Mouse (Mus musculus): ENCODE measurements around the gene Fgl2. TPM values are rescaled to one million over a fixed set of nuclear protein-coding genes. Genes with fewer than 3 reads are reported as not detected.

Fgl2 gene
- polyA plus RNA-seq, 1 experiment from 2014 or later: 1.3 TPM

DNA sequence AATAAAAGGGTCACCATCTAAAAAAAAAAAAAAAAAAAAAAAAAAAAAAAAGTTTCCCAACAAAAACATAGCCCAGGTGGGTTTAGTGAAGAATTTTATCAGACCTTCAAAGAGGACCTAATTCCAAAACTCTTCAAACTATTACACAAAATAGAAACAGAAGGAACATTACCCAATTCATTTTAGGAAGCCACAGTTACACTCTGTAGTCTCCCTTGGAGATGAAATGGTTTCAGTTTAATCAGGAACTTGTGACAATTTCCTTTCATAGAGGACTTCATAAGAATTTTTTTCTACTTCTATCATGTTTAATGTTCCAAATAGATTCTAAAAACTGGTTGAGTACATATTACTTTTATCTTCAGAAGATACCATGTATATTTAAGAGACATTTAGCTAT is 20.8 kb upstream of the Fgl2 start:
- no peaks in the 10 kb centered on the region for H3K36me3 ChIP-seq (replicated peaks; ENCODE audit: control insufficient read depth, insufficient read depth, low read depth, low read length)
- ATAC-seq (replicated peaks; ENCODE audit: insufficient number of reproducible peaks, low FRiP score, low TSS enrichment, low read depth): no peak

DNA sequence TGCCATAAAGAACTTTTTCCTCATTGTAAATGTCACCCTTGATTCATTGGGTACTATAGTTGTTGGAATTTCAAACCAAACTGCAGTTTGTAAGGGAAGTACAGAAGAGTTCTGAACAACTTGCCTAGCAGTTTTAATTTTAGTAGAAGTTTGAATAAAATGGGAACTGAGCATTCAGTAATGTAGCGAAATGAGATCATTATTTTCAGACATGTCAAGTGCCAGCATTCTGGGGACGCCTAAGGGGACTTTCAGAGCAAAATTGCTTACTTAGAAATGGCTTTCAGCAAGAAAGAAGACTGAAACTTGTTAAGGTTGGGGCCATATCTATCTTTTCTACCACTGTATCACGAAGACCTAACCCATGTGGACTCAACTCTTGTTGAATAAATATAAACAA is 13.8 kb upstream of the Fgl2 start:
- H3K27ac ChIP-seq (replicated peaks; ENCODE audit: low read depth, low read length): no peak overlapping the region
- no peaks in the 10 kb centered on the region for H3K4me1 ChIP-seq (ENCODE audit: control insufficient read depth, insufficient read depth, low read length)
- no peaks in the 10 kb centered on the region for H3K36me3 ChIP-seq (replicated peaks; ENCODE audit: control insufficient read depth, insufficient read depth, low read depth, low read length)
- H3K9ac ChIP-seq (replicated peaks; ENCODE audit: low read length): no peak overlapping the region
- H3K9me3 ChIP-seq (replicated peaks; ENCODE audit: control insufficient read depth, low read length): no peaks in the 10 kb centered on the region
- H3K4me3 ChIP-seq (ENCODE audit: low read depth, low read length): no peak overlapping the region
- no peak overlapping the region for H3K4me2 ChIP-seq (ENCODE audit: low read depth, low read length)
- ATAC-seq (replicated peaks; ENCODE audit: insufficient number of reproducible peaks, low FRiP score, low TSS enrichment, low read depth): no peak
- no peak for DNase-seq (ENCODE audit: low spot score)
- 81% methylated on average over 3 of the region's 3 CpGs for WGBS
- no peaks in the 10 kb centered on the region for H3K27me3 ChIP-seq (ENCODE audit: control insufficient read depth, insufficient read depth, low read length)

More for the DNA sequence above, 20.8 kb upstream of the Fgl2 start:
- no peak overlapping the region for H3K4me2 ChIP-seq (ENCODE audit: low read depth, low read length)
- no peaks in the 10 kb centered on the region for H3K9me3 ChIP-seq (replicated peaks; ENCODE audit: control insufficient read depth, low read length)
- H3K27ac ChIP-seq (replicated peaks; ENCODE audit: low read depth, low read length): no peak overlapping the region
- no peaks in the 10 kb centered on the region for H3K4me1 ChIP-seq (ENCODE audit: control insufficient read depth, insufficient read depth, low read length)
- no peak overlapping the region for H3K4me3 ChIP-seq (ENCODE audit: low read depth, low read length)
- H3K27me3 ChIP-seq (ENCODE audit: control insufficient read depth, insufficient read depth, low read length): no peaks in the 10 kb centered on the region
- DNase-seq (ENCODE audit: low spot score): no peak
- H3K9ac ChIP-seq (replicated peaks; ENCODE audit: low read length): no peak overlapping the region

DNA sequence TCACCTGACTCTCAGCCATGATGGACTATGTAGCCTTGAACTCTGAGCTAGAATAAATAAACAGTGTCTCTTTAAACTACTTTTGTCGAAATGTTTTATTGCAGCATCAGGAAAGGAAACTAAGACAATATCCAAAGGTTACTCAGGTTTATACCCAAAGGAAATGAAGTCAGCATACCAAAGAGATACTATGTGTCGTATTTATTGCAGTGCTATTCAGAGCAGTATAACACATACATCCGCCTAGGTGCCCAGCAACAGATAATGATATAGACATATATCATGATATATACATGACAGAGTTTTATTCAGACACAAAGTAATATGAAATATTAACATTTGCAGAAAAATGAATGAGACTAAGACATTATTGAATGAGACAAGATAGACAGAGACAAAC is 9.1 kb upstream of the Fgl2 start:
- no peaks in the 10 kb centered on the region for H3K4me1 ChIP-seq (ENCODE audit: control insufficient read depth, insufficient read depth, low read length)
- no peaks in the 10 kb centered on the region for H3K36me3 ChIP-seq (replicated peaks; ENCODE audit: control insufficient read depth, insufficient read depth, low read depth, low read length)
- WGBS: 80% methylated on average over 3 of the region's 3 CpGs
- no peak overlapping the region for H3K4me3 ChIP-seq (ENCODE audit: low read depth, low read length)
- no peak overlapping the region for H3K27ac ChIP-seq (replicated peaks; ENCODE audit: low read depth, low read length)
- H3K27me3 ChIP-seq (ENCODE audit: control insufficient read depth, insufficient read depth, low read length): no peaks in the 10 kb centered on the region
- no peaks in the 10 kb centered on the region for H3K9me3 ChIP-seq (replicated peaks; ENCODE audit: control insufficient read depth, low read length)
- H3K9ac ChIP-seq (replicated peaks; ENCODE audit: low read length): no peak overlapping the region
- DNase-seq (ENCODE audit: low spot score): no peak
- ATAC-seq (replicated peaks; ENCODE audit: insufficient number of reproducible peaks, low FRiP score, low TSS enrichment, low read depth): no peak
- H3K4me2 ChIP-seq (ENCODE audit: low read depth, low read length): no peak overlapping the region

DNA sequence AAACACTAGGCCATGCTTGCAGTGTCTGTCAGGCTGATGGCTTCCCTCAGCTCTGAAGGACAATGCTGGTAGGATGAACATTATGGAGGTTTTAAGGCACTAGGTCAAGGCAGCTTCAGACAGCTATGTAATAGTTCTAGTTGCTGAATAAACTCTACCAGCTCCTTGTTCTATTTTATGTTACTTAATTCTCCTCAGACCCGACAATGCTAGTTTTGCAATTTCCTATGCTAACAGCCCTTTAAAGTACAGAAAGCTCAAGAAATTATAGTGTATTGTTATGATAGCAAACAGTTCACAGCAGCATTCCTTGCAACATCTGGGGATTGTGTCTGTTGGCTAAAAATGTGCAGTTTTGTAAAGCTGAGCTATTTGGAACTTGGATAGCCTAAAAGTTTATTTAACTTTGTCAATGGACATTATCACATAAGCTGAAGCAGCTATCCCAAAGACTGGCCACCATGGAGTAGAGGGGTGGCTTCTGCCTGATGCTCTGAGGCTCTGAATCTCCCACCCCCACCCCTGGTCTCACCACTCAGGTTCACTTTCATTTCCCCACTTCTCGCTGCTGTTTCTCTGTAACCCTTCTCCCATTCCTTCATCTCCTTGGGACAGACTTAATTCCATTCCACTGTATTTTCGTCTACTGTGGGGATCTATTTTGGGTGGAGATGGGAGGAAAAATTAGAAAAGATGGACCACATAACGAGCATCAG is 5.9 kb upstream of the Fgl2 start:
- Histone ChIP-seq H3K4me3 (ENCODE audit: low read depth, low read length) (no peak overlapping the region), H3K4me1 (ENCODE audit: control insufficient read depth, insufficient read depth, low read length) (no peaks in the 10 kb centered on the region), H3K9ac (replicated peaks; ENCODE audit: low read length) (no peak overlapping the region), H3K36me3 (replicated peaks; ENCODE audit: control insufficient read depth, insufficient read depth, low read depth, low read length) (no peaks in the 10 kb centered on the region), H3K4me2 (ENCODE audit: low read depth, low read length) (no peak overlapping the region), H3K9me3 (replicated peaks; ENCODE audit: control insufficient read depth, low read length) (no peaks in the 10 kb centered on the region), H3K27ac (replicated peaks; ENCODE audit: low read depth, low read length) (no peak overlapping the region), H3K27me3 (ENCODE audit: control insufficient read depth, insufficient read depth, low read length) (no peaks in the 10 kb centered on the region)
- no peak for ATAC-seq (replicated peaks; ENCODE audit: insufficient number of reproducible peaks, low FRiP score, low TSS enrichment, low read depth)
- 61% methylated on average over 4 of the region's 4 CpGs for WGBS
- no peak for DNase-seq (ENCODE audit: low spot score)

DNA sequence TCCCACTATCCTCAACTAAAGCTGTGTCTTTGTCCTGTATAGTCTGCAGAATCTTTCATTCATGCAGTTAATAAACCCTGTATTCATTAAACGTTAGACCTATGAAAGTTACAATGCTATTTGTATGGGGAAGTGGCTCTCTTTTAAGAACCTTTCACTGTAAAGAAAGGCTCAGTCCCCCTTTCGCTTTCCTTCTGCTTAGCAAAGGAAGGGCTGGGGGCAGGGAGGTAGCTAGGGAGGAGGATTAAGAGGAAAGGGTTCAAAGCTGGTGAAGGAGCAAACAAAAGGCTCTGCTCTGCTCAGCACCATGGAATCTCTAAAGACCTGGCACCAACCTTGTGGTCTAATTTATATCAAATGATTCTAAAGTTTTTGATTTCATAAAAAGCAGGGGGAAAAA is 4.9 kb upstream of the Fgl2 start:
- WGBS: 39% methylated on average over 2 of the region's 2 CpGs
- Histone ChIP-seq H3K27ac (replicated peaks; ENCODE audit: low read depth, low read length) (no peak overlapping the region), H3K4me1 (ENCODE audit: control insufficient read depth, insufficient read depth, low read length) (no peaks in the 10 kb centered on the region), H3K36me3 (replicated peaks; ENCODE audit: control insufficient read depth, insufficient read depth, low read depth, low read length) (no peaks in the 10 kb centered on the region), H3K9me3 (replicated peaks; ENCODE audit: control insufficient read depth, low read length) (no peaks in the 10 kb centered on the region), H3K4me3 (ENCODE audit: low read depth, low read length) (no peak overlapping the region), H3K27me3 (ENCODE audit: control insufficient read depth, insufficient read depth, low read length) (no peaks in the 10 kb centered on the region), H3K9ac (replicated peaks; ENCODE audit: low read length) (no peak overlapping the region), H3K4me2 (ENCODE audit: low read depth, low read length) (no peak overlapping the region)
- ATAC-seq (replicated peaks; ENCODE audit: insufficient number of reproducible peaks, low FRiP score, low TSS enrichment, low read depth) (no peak), DNase-seq (ENCODE audit: low spot score) (no peak)

DNA sequence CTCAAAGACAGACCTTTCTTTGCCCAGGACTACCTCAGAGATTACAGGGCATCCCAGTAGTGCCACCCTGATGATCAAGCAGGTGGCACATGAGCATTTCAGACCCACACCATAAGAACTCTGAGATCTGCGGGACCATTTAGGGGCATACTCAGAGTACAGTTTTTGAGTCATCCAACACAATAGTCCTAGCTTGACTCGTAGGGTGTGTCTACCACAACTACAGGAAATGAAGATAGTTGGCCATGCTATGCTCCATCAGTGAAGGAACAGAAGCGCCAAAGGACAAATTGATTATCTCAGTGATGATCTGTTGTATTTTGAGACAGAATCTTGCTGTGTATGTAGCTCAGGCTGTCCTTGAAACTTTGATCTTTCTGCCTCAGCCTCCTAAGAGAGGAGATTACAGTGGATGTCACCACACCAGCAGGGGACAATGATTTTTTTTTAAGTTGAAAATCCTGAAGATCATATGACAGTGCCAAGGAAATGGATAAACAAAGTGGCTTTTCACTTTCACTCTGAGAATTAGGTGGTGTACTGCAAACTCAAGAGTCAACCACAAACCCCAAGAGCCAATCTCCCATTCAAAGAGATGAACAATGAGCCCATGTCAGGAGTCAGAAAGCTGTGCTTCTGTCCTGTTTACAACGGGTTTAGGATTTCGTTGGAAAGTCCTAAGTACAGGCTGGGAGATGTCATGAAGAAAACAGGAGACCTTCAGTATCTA is 2.1 kb upstream of the Fgl2 start:
- no peaks in the 10 kb centered on the region for H3K36me3 ChIP-seq (replicated peaks; ENCODE audit: control insufficient read depth, insufficient read depth, low read depth, low read length)
- H3K27ac ChIP-seq (replicated peaks; ENCODE audit: low read depth, low read length): no peak overlapping the region
- ATAC-seq (replicated peaks; ENCODE audit: insufficient number of reproducible peaks, low FRiP score, low TSS enrichment, low read depth) (no peak), DNase-seq (ENCODE audit: low spot score) (no peak)
- H3K9me3 ChIP-seq (replicated peaks; ENCODE audit: control insufficient read depth, low read length): no peaks in the 10 kb centered on the region
- no peaks in the 10 kb centered on the region for H3K4me1 ChIP-seq (ENCODE audit: control insufficient read depth, insufficient read depth, low read length)
- 86% methylated on average over 5 of the region's 5 CpGs for WGBS
- no peak overlapping the region for H3K4me3 ChIP-seq (ENCODE audit: low read depth, low read length)
- no peak overlapping the region for H3K9ac ChIP-seq (replicated peaks; ENCODE audit: low read length)
- H3K4me2 ChIP-seq (ENCODE audit: low read depth, low read length): no peak overlapping the region
- no peaks in the 10 kb centered on the region for H3K27me3 ChIP-seq (ENCODE audit: control insufficient read depth, insufficient read depth, low read length)

DNA sequence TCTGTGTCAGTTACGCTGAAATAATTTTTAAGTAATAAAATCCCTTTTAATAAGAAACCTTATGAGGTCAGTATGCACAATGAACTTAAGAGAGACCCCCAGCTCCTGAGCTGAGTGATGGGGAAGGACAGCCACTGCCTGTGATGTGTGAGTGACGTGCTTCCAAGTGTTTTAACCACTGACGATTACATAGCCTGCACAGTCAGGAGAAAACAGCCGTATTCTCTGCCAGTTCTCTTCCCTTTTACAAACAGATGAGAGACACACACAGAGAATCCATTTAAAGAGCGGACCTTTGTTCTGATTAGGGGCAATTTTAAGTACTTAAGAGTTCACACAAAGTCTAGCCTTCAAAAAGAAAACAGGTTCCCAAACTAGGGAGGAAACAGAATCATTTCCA is 522 bp upstream of the Fgl2 start:
- ATAC-seq (replicated peaks; ENCODE audit: insufficient number of reproducible peaks, low FRiP score, low TSS enrichment, low read depth) (no peak), DNase-seq (ENCODE audit: low spot score) (no peak)
- Histone ChIP-seq H3K27ac (replicated peaks; ENCODE audit: low read depth, low read length) (no peak overlapping the region), H3K9me3 (replicated peaks; ENCODE audit: control insufficient read depth, low read length) (no peaks in the 10 kb centered on the region), H3K36me3 (replicated peaks; ENCODE audit: control insufficient read depth, insufficient read depth, low read depth, low read length) (no peaks in the 10 kb centered on the region), H3K4me1 (ENCODE audit: control insufficient read depth, insufficient read depth, low read length) (no peaks in the 10 kb centered on the region), H3K4me2 (ENCODE audit: low read depth, low read length) (no peak overlapping the region; the same call in 1 of the 2 replicates), H3K4me3 (ENCODE audit: low read depth, low read length) (peak overlapping the region; percentile 40; the same call in 1 of the 2 replicates), H3K27me3 (ENCODE audit: control insufficient read depth, insufficient read depth, low read length) (no peaks in the 10 kb centered on the region), H3K9ac (replicated peaks; ENCODE audit: low read length) (no peak overlapping the region)
- WGBS: 39% methylated on average over 5 of the region's 5 CpGs

DNA sequence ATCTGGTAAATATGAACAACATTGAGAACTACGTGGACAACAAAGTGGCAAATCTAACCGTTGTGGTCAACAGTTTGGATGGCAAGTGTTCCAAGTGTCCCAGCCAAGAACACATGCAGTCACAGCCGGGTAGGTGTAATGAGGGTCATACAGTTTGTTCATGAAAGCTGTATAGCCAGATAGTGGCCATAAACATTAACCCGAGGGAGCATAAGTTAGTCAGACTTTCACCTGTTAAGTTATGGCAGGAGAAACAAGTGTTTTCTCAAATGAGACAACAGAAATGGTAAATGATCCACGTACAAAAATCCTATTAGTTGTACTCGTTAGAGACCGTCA is 707 bp downstream of the Fgl2 start:
- H3K9ac ChIP-seq (replicated peaks; ENCODE audit: low read length): no peak overlapping the region; the same call in 1 of the 2 replicates
- peak overlapping the region; percentile 40 for H3K4me3 ChIP-seq (ENCODE audit: low read depth, low read length)
- WGBS: 74% methylated on average over 7 of the region's 7 CpGs
- H3K27me3 ChIP-seq (ENCODE audit: control insufficient read depth, insufficient read depth, low read length): no peaks in the 10 kb centered on the region
- DNase-seq (ENCODE audit: low spot score) (no peak), ATAC-seq (replicated peaks; ENCODE audit: insufficient number of reproducible peaks, low FRiP score, low TSS enrichment, low read depth) (no peak)
- H3K27ac ChIP-seq (replicated peaks; ENCODE audit: low read depth, low read length): no peak overlapping the region
- H3K4me1 ChIP-seq (ENCODE audit: control insufficient read depth, insufficient read depth, low read length): no peaks in the 10 kb centered on the region
- H3K4me2 ChIP-seq (ENCODE audit: low read depth, low read length): peak overlapping the region; percentile 91; the same call in 1 of the 2 replicates
- no peaks in the 10 kb centered on the region for H3K9me3 ChIP-seq (replicated peaks; ENCODE audit: control insufficient read depth, low read length)
- H3K36me3 ChIP-seq (replicated peaks; ENCODE audit: control insufficient read depth, insufficient read depth, low read depth, low read length): no peaks in the 10 kb centered on the region
